Mouse (Mus musculus) limb, embryonic 15.5 days (tissue): Measurements from ENCODE around the gene Mettl16. TPM values are rescaled to one million over a fixed set of nuclear protein-coding genes. Genes with fewer than 3 reads are reported as not detected.
"Not testable (repeated sequence)": the region's sequence is repeated elsewhere in the genome, so short reads cannot be mapped to it uniquely, and the experiment has no call there.

Experiments used
- ATAC-seq: fragments of 200-750 bp; cut with Nextera tagmentation; 2 replicates; pipeline ENCODE4 v1.8.0; 2017; ENCODE audit warnings: low read depth, moderate TSS enrichment; ENCODE audit not compliant: insufficient number of reproducible peaks, low FRiP score, low TSS enrichment
- H3K27ac ChIP-seq: fragments of 300-500 bp; sonication (generic); 2 replicates; pipeline ENCODE4 v1.5.1; 2015; ENCODE audit warnings: moderate library complexity, mild to moderate bottlenecking, inconsistent platforms
- H3K27me3 ChIP-seq: fragments of 300-500 bp; sonication (generic); 2 replicates; pipeline ENCODE4 v1.6.1; 2015; ENCODE audit warnings: inconsistent platforms
- H3K36me3 ChIP-seq: fragments of 300-500 bp; sonication (generic); 2 replicates; pipeline ENCODE4 v1.6.1; 2015; ENCODE audit warnings: inconsistent platforms
- H3K4me1 ChIP-seq: fragments of 300-500 bp; sonication (generic); 2 replicates; pipeline ENCODE4 v1.6.1; 2015; ENCODE audit warnings: inconsistent platforms
- H3K4me2 ChIP-seq: fragments of 300-500 bp; sonication (generic); 2 replicates; pipeline ENCODE4 v1.6.1; 2015; ENCODE audit warnings: mild to moderate bottlenecking, inconsistent platforms
- H3K4me3 ChIP-seq: fragments of 300-500 bp; sonication (generic); 2 replicates; pipeline ENCODE4 v1.5.1; 2015; ENCODE audit warnings: mild to moderate bottlenecking, inconsistent platforms
- H3K9ac ChIP-seq: fragments of 300-500 bp; sonication (generic); 2 replicates; pipeline ENCODE4 v1.6.1; 2015; ENCODE audit warnings: inconsistent platforms
- H3K9me3 ChIP-seq: fragments of 300-500 bp; sonication (generic); 2 replicates; pipeline ENCODE4 v1.6.1; 2016; ENCODE audit warnings: inconsistent platforms
- WGBS: fragments of 180-500 bp; shearing (Covaris S2); methylation state at CpG from one replicate; pipeline ENCODE4 v1.1.7; 2015; 5-methylcytosine and 5-hydroxymethylcytosine counted together
- polyA plus RNA-seq: library from polyadenylated mRNA; unstranded; fragments of >200 nt; fragmentation: Nextera tagmentation; extraction: Ambion mirVana; gene quantifications from 2 replicates; pipeline ENCODE4 v1.2.1, GENCODE M21; 2015

Gene Mettl16
- polyA plus RNA-seq, 1 experiment from 2014 or later: 49.0 TPM

DNA sequence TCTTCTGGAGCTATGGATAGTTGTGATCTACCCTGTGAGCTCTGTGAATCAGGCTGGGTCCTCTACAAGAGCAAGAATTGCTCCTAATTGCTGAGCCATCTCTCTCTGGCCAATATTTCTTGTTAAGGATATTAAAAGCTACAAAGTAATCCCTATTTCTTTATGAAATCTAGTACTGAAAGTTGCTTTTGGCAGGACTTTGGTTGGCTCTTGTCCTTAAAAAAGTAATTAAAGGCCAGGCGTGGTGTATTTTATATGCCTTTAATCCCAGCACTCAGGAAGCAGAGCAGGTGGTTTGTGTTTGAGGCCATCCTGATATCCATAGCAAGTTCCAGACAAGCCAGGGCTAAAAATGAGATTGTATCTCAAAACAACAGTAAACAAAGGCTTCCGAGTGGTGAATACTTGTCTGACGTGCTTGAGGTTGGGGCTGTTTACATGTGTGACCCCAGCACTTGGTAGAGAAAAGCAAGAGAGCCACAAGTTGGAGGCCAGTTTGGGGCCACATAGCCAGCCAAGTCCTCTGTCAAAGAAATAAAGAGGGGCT is 33.5 kb downstream of the Mettl16 start:
- Histone ChIP-seq H3K27me3 (no peaks in the 10 kb centered on the region), H3K4me3 (no peak overlapping the region), H3K27ac (no peak overlapping the region), H3K9me3 (no peaks in the 10 kb centered on the region), H3K4me1 (no peaks in the 10 kb centered on the region), H3K36me3 (peaks cover 70% of the 10 kb centered on the region), H3K4me2 (no peak overlapping the region), H3K9ac (no peak overlapping the region)
- no peak for ATAC-seq
- 70% methylated on average over 3 of the region's 3 CpGs for WGBS

DNA sequence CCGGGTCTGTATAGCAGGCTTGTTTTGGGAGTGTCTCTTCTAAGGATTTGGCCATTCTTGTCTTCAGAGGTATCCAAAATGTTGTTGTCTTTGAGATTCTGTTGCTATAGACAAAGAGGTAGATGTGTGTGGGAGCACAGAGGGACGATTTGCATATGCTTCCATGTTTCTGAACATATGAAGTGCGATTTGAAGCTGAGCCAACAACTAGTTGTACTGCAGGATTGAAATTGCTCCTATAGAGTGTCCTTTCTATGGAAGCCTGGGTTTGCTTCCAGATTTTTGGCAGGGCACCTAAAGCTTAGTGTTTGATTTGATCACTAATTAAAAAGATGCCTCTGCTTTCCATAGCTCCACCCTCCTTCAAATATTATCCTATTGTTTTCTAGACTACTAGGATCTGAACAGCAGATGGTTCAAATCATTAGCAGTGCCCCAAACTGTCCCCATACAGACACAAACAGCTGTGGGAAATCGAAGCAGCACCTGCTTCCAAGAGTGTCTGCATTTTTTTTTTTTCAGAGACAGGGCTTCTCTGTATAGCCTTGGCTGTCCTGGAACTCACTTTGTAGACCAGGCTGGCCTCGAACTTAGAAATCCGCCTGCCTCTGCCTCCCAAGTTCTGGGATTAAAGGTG is 36.7 kb downstream of the Mettl16 start:
- no peak overlapping the region for H3K9ac ChIP-seq
- no peak for ATAC-seq
- H3K27ac ChIP-seq: no peak overlapping the region
- H3K4me2 ChIP-seq: no peak overlapping the region
- H3K36me3 ChIP-seq: peaks cover 56% of the 10 kb centered on the region
- no peaks in the 10 kb centered on the region for H3K9me3 ChIP-seq
- WGBS: 93% methylated on average over 6 of the region's 6 CpGs
- no peak overlapping the region for H3K4me3 ChIP-seq
- H3K4me1 ChIP-seq: no peaks in the 10 kb centered on the region
- H3K27me3 ChIP-seq: no peaks in the 10 kb centered on the region

DNA sequence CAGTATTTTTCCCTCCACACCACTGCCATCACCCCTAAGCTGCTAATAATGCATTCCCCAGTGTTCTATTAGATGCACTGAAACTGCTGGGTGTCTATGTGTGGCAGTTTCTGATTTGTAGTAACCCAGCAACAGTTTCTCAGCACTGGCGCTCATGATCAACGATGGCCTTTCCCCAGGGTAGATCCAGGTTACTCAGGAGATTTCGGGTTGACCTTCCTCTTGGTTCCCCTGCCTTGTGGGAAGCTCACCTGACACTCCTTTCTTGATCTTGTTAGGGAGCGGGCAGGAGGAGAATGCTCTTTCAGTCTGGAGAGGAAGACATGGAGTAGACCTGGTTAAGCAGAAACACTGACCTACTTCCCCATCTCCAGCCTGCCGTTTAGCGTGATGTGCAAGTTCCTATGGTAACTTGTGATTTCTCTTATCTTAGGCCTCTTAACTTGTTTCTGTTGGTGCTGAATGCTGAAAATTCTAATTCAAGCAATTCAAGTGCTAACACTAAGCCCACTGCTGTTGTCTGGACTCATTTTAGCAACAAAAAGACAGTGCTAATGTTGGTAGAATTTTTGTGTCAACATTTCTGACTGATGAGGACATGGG is 37.7 kb downstream of the Mettl16 start:
- Histone ChIP-seq H3K4me1 (no peaks in the 10 kb centered on the region), H3K27me3 (no peaks in the 10 kb centered on the region), H3K4me2 (no peak overlapping the region), H3K9me3 (no peaks in the 10 kb centered on the region), H3K27ac (no peak overlapping the region), H3K9ac (no peak overlapping the region), H3K4me3 (no peak overlapping the region), H3K36me3 (peaks cover 64% of the 10 kb centered on the region)
- WGBS: 97% methylated on average over 6 of the region's 6 CpGs
- ATAC-seq: no peak

DNA sequence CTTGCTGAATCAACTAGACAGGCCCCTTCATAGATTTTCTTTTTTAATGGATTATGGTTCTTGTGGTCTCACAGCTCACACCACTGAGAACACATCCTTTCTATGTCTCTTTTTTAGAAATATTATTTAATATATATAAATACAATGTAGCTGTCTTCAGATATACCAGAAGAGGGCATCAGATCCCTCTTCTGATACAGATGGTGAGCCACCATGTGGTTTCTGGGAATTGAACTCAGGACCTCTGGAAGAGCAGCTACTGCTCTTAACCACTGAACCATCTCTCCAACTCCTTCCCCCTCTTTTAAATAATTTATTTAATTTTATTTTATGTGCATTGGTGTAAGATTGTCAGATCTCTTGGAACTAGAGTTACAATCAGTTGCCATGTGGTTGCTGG is 39.5 kb downstream of the Mettl16 start:
- Histone ChIP-seq H3K27ac (no peak overlapping the region), H3K27me3 (no peaks in the 10 kb centered on the region), H3K4me3 (no peak overlapping the region), H3K4me2 (no peak overlapping the region), H3K4me1 (no peaks in the 10 kb centered on the region), H3K36me3 (peaks cover 62% of the 10 kb centered on the region), H3K9me3 (no peaks in the 10 kb centered on the region), H3K9ac (no peak overlapping the region)
- no peak for ATAC-seq

DNA sequence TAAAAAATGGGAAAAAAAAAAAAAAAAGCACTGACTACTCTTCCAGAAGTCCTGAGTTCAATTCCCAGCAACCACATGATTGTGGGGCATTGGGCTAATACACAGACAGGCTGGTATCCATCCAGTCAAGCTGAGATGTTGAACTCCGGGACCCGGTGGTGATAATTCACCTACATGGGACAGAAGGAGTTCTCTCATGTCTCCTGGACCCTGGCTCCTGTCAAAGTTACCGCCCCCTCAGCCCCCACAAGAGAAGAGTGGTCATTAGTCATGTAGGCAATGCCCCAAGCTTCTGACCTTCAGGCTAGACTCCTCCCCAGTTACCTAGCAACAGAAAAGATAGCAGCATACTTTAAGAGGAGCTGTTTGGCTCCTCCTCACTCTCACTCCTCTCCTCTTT is 40.4 kb downstream of the Mettl16 start:
- H3K4me1 ChIP-seq, H3K27ac ChIP-seq, H3K9ac ChIP-seq, H3K27me3 ChIP-seq, H3K4me3 ChIP-seq, H3K4me2 ChIP-seq, H3K9me3 ChIP-seq, ATAC-seq: not testable (repeated sequence)
- WGBS: 70% methylated on average over 3 of the region's 3 CpGs
- H3K36me3 ChIP-seq: peaks cover 53% of the 10 kb centered on the region

DNA sequence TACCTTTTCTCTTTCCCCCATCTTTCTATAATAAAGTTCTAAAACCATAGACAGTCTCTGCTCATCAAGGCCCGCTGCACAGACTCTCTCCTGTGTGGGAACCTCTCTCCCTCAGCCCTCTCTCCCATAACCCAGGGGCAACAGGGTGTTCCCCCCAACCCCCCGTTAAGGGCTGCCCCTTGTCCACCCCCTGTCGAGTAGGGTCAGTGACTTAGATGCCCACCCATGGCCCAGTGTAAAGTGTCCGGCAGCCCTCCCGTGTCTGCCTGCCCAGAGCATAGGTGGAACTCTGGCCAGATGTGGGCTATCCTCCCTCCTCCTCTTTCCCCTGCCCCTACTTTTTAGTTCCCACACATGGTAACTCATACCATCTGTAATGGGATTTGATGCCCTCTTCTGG is 40.9 kb downstream of the Mettl16 start:
- WGBS: 71% methylated on average over 5 of the region's 5 CpGs
- H3K9me3 ChIP-seq: no peaks in the 10 kb centered on the region
- no peaks in the 10 kb centered on the region for H3K4me1 ChIP-seq
- H3K36me3 ChIP-seq: peaks cover 53% of the 10 kb centered on the region
- H3K4me2 ChIP-seq: no peak overlapping the region
- H3K27me3 ChIP-seq: no peaks in the 10 kb centered on the region
- H3K4me3 ChIP-seq: no peak overlapping the region
- H3K9ac ChIP-seq: no peak overlapping the region
- no peak overlapping the region for H3K27ac ChIP-seq
- ATAC-seq: no peak

DNA sequence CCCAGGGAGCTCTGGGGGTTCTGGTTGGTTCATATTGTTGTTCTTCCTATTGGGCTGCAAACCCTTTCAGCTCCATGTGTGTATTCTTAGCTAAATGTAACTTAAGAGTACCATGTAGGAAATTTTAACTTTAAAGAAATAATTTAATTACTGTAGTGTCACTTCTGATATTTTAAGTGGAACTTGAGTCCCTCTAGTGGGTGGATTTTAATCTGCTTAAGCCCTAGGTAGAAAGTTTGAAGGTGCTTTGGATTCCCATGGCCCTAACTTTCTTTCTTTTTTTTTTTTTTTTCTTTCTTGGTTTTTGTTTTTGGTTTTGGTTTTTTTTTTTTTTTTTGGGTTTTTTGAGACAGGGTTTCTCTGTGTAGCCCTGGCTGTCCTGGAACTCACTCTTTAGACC is 45.2 kb downstream of the Mettl16 start:
- ATAC-seq: no peak
- H3K4me1 ChIP-seq: no peaks in the 10 kb centered on the region
- H3K27ac ChIP-seq: no peak overlapping the region
- H3K27me3 ChIP-seq: no peaks in the 10 kb centered on the region
- H3K4me3 ChIP-seq: no peak overlapping the region
- H3K36me3 ChIP-seq: peaks cover 49% of the 10 kb centered on the region
- no peaks in the 10 kb centered on the region for H3K9me3 ChIP-seq
- H3K4me2 ChIP-seq: no peak overlapping the region
- H3K9ac ChIP-seq: no peak overlapping the region

DNA sequence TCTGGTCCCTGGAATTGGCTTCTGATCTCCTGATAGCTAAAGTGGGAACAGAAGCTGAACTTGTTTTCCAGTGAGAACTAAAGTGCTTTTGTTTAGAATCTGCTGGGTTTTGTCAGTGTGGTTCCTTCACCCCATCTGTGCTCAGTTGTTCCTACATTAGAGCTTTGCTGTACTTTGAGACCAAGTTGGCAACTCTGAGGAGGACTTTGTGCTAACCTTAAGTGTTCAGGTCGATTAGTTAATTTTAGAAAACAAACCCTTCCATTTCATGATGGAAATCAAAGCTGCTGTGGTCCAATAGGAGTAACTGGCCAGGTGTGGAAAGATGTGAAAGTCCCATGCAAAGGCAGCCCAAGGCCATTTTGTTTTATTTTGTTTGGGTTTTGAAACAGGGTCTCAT is 50.3 kb downstream of the Mettl16 start:
- Histone ChIP-seq H3K9ac (no peak overlapping the region), H3K4me1 (no peaks in the 10 kb centered on the region), H3K27me3 (no peaks in the 10 kb centered on the region), H3K4me2 (no peak overlapping the region), H3K9me3 (no peaks in the 10 kb centered on the region), H3K27ac (no peak overlapping the region), H3K36me3 (peaks cover 34% of the 10 kb centered on the region), H3K4me3 (no peak overlapping the region)
- WGBS: 63% methylated on average over 1 of the region's 1 CpGs
- no peak for ATAC-seq

DNA sequence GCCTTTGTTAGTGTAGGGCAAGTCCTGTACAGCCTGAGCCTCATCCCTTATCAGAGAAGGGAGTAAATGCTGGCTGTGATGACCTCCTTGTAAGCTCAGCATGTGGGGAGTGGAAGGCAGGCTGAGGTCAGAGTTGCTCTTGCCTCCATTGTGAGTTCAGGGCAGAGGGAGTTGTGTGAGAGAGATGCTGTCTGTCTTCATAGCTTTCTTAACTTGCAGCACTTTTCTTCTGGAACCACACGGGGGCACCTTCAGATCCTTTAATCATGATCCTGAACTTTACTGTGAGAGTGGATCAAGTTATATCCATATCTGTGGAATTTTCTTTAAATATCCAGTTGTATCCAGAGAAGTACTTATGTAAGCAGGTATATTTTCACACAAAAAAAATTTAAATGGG is 50.8 kb downstream of the Mettl16 start:
- Histone ChIP-seq H3K4me3 (no peak overlapping the region), H3K36me3 (peaks cover 30% of the 10 kb centered on the region), H3K4me1 (no peaks in the 10 kb centered on the region), H3K9ac (no peak overlapping the region), H3K27ac (no peak overlapping the region), H3K27me3 (no peaks in the 10 kb centered on the region), H3K4me2 (no peak overlapping the region), H3K9me3 (no peaks in the 10 kb centered on the region)
- ATAC-seq: no peak
- WGBS: 36% methylated on average over 1 of the region's 1 CpGs

DNA sequence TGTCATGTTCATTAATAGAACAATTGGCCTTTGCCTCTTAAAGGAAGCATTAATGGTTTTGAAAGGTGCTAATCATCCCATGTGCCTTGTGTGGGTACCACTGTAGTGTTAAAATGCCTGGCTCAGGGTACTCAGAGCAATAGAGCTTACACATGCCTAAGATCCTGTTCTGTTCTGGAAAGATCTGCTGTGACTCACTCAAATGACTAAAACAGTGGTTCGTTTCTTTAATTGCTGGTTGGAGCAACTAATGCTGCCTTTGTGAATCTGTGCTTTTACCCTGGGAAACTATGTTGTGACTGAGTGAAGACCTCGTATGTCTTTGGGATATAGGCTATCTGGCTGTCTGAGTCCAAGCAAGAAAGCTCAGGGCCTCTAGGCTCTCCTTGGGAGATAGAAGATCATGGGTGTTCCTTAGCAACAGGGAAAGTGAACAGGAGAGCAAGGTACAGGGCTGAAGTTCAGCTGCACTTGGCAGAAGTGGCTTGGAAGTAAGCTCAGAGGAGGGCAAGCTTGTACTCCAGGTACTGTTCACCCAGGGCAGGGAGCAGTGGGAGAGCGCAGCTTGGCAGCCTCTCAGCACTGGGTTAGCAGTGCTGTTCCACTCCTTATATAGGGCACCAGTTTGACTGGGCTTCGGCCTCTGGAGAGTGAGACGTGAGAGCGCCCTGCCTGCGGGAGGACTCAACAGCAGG is 52.3 kb downstream of the Mettl16 start:
- peaks cover 16% of the 10 kb centered on the region for H3K36me3 ChIP-seq
- H3K27me3 ChIP-seq: no peaks in the 10 kb centered on the region
- no peak overlapping the region for H3K27ac ChIP-seq
- no peak overlapping the region for H3K4me2 ChIP-seq
- peaks cover 2% of the 10 kb centered on the region for H3K4me1 ChIP-seq
- 81% methylated on average over 7 of the region's 7 CpGs for WGBS
- no peak for ATAC-seq
- H3K9me3 ChIP-seq: no peaks in the 10 kb centered on the region
- H3K9ac ChIP-seq: no peak overlapping the region
- no peak overlapping the region for H3K4me3 ChIP-seq

DNA sequence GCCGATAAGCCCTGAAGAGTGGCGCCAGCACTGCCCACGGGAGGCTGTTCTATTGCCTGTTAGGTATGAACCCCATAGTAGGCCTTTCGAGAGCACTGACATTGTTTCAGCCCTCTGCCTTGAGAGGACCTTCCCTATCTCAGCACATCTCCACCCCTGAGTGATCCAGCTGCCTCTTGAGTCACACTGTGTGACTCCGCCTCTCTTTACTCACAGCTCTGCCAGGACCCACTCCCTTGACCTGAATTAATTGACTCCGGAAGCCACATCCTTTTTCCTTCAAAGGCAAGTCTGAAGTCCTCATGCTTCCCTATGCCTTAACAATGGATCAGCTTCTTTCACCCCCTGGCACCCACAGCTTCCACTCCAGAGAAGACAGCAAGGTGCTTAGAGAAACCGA is 55.5 kb downstream of the Mettl16 start:
- no peak overlapping the region for H3K9ac ChIP-seq
- H3K9me3 ChIP-seq: no peaks in the 10 kb centered on the region
- WGBS: 67% methylated on average over 7 of the region's 7 CpGs
- H3K27ac ChIP-seq: no peak overlapping the region
- H3K4me2 ChIP-seq: no peak overlapping the region
- no peak for ATAC-seq
- peaks cover 13% of the 10 kb centered on the region for H3K4me1 ChIP-seq
- no peaks in the 10 kb centered on the region; the same call in 1 of the 2 replicates for H3K27me3 ChIP-seq
- peaks cover 3% of the 10 kb centered on the region; the same call in 1 of the 2 replicates for H3K36me3 ChIP-seq
- no peak overlapping the region for H3K4me3 ChIP-seq

DNA sequence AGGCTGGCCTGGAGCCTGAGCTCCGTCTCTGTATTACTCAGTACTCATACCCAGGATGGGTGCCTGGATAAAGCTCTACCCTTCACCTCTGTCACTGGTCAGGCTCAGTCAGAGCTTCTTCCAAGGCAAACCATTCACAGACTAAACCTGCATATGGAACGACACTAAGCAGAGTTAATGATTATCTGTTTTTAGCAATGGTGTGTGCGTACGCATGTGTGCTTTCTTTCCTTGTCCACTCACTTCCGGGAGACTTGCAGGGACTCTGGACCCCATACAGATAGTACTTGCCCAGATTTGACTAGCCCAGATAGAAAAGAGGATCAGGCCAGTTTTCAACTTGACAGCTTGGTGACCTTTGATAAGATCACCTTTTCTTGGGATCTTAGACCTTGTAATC is 56.1 kb downstream of the Mettl16 start:
- peaks cover 3% of the 10 kb centered on the region; the same call in 1 of the 2 replicates for H3K36me3 ChIP-seq
- no peak overlapping the region for H3K27ac ChIP-seq
- no peak overlapping the region for H3K4me2 ChIP-seq
- 86% methylated on average over 5 of the region's 5 CpGs for WGBS
- H3K4me1 ChIP-seq: peaks cover 13% of the 10 kb centered on the region
- no peak overlapping the region for H3K9ac ChIP-seq
- no peak for ATAC-seq
- no peaks in the 10 kb centered on the region; the same call in 1 of the 2 replicates for H3K27me3 ChIP-seq
- no peak overlapping the region for H3K4me3 ChIP-seq
- no peaks in the 10 kb centered on the region for H3K9me3 ChIP-seq
